Mouse (Mus musculus) megakaryocyte progenitor cell, adult 5-6 weeks (primary cell): ENCODE measurements around the gene Kif24. TPM values are rescaled to one million over a fixed set of nuclear protein-coding genes. Genes with fewer than 3 reads are reported as not detected.

Experiments used
- ATAC-seq: replicated peaks from 2 replicates; pipeline ENCODE4 v1.8.0; 2016; ENCODE audit warnings: mild to moderate bottlenecking, moderate TSS enrichment, inconsistent platforms; ENCODE audit not compliant: poor library complexity
- total RNA-seq, 2 experiments: library from RNA; stranded (forward) in 1 of 2; stranded (reverse) in 1 of 2; fragments of 157-497, 149-512 nt in 1 of 2; fragments of 200-1000 nt in 1 of 2; gene quantifications; 2 replicates each; pipeline versions ENCODE4 v1.2.3 to v1.2.4; 2015 to 2017

The Kif24 gene
- total RNA-seq (2015) = 18.7 and 26.8 TPM in 2 replicates
- total RNA-seq (2017) = 14.3 and 16.2 TPM in 2 replicates

DNA sequence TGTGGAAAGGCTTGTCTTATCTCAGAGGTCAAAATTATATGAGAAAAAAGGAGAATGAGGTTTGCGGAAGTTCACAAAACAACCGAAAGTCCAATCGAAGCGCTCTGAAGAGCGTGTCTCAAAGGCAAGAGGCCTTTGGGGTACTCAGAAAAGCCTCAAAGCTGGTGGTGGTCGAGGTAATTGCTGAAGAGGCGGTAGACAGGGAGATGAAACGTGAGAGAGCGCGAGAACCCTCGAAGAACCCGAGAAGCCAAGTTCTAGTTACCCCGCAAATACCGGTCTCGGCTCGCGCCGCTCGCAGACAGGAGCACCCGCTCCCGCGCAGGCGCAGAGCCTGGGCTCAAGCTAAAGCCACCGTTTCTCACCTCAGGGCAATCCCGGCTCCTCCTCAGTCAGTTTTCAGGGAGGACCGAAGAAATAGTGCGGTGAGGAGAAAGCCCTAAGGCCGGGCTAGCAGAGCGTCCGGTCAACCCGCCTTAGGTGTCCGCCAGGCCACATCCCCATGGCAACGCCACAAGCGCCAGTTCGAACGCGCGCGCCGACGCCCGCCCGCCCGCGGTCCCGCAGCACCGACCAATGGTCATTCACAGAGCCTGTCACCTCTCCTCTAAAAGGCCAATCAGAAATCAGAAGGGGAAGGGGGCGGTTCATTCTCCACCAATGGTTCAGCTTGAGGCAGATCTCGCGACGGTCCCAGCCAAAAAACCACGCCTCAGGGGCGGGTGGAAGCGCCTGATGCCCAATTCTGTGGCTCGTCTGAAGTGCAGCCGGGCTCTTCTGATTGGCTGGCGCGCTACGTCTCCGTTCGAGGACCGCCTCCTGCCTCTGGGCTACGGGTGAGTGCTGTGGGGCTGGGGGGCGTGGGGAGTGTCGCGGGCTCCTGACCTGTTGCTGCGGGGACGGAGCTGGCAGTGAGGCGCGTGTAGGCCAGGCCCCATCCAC lies at the start of gene Kif24, which contains the start of gene Nudt2:
Gene Kif24, minus strand, starts transcription at position 543 of the 942 bp plus-strand sequence.
Gene Nudt2, plus strand, starts transcription at position 807 of the 942 bp plus-strand sequence.
- ATAC-seq = peak; percentile 91

GRCm38 (mm10) chr4:41513714-41514113 lies 49.0 kb upstream of the Kif24 start:
- ATAC-seq = no peak

GRCm38 (mm10) chr4:41513309-41513708 lies 48.6 kb upstream of the Kif24 start:
- no peak for ATAC-seq

- ATAC-seq = no peak
These were observed 43.3 kb upstream of the Kif24 start for GRCm38 (mm10) chr4:41507998-41508397.

DNA sequence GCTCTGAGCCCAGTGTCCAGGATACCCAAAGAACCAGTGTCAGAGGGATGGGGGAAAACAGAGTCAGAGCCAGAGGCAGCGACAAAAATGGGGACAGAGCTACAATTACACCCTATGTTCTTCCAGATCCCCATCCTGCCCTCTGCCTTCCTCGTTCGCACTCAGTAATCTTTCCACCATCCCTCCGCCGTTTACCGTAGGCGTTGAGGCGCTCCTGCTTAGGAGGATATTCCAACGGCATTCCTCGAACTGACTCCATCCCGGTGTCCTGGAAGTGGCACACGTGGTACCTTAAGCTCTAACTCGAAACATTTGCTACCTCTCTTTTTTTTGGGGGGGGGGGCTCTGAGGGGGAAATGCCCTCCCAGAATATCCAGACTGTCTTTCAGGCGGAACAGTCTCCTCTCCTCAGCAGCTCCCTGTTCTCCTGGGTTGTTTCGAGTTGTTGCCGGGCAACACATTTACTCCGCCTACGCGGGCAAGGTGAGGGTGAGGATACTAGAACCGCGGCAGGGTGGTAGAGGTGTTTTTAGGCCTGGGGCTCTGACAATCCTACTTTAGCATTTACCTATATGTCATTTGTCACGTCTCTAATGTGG lies 42.7 kb upstream of the Kif24 start:
- no peak for ATAC-seq

DNA sequence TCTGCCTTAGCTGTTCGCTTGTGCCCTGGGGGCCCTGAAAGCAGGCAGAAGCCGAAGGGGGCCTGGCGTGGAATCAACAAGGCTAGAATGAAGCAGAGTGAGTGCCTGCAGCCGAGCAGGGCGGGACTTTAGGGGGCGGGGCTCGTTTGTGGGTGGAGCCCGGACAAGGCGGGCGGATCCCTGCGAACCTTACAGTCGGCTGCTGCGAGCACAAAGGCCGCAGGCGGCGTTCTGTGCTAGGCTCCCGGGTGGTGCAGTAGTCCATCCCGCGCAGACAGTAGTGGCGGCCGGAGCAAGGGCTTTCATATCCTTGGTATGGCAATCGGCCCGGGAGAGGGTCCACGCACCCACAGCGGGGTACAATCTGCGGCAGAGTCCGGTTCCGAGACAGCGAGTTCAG lies 42.2 kb upstream of the Kif24 start:
- peak; percentile 69 for ATAC-seq

DNA sequence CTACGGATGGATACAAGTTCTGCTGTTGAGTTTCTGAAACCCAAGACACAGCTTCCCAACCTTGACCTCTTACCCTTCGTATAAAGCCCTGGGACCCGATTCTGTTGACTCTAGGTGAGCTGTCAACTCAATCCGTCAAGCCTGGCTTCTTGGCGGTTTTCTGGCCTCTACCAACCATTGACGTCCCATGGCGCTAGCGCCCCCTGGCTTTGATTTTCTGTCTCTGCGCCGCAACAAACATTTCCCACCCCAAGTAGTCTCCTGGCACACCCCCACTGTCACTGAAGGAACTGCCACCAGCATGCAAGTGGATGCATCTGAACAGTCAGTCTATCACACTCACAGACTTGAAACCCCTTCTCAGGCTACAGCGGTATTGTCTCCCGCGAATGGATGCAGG lies 41.5 kb upstream of the Kif24 start:
- ATAC-seq = peak; percentile 40

DNA sequence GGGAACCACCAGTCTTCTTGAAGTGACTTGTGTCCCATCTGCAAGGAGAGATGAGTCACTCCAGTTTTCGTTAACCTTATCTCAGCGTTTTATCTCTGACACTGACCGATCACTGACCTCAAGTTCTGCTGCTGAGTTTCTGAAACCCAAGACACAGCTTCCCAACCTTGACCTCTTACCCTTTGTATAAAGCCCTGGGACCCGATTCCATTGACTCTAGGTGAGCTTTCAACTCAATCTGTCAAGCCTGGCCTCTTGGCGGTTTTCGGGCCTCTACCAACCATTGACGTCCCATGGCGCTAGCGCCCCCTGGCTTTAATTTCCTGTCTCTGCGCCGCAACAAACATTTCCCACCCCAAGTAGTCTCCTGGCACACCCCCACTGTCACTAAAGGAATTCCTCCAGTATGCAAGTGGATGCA lies 40.5 kb upstream of the Kif24 start:
- no peak for ATAC-seq

- ATAC-seq = no peak
These were observed 39.6 kb upstream of the Kif24 start for GRCm38 (mm10) chr4:41504325-41504724.

DNA sequence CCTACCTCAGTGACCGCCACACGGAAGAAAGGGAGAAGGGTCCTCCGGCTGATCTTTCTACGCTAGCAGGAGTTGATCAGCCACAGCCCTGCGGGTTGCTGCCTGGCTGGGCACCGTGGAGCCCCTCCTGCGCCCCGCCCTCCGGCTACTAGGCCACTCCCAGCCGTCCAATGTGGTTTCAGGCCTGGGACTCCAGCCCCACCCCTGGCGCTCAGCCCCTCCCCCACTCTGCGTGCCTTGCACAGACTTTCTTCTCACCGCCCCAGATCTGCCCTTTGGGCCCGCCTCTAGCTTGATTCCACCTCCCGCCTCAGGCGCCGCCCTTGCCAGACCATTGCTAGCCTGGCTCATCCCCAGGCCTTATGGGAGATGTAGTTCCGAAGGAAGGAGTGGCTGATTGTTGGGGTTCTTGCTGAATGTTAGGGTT lies 38.3 kb upstream of the Kif24 start, which contains the start of gene AI464131:
Gene AI464131, minus strand, starts transcription at position 91 of the 427 bp plus-strand sequence.
- peak; percentile 84 for ATAC-seq

DNA sequence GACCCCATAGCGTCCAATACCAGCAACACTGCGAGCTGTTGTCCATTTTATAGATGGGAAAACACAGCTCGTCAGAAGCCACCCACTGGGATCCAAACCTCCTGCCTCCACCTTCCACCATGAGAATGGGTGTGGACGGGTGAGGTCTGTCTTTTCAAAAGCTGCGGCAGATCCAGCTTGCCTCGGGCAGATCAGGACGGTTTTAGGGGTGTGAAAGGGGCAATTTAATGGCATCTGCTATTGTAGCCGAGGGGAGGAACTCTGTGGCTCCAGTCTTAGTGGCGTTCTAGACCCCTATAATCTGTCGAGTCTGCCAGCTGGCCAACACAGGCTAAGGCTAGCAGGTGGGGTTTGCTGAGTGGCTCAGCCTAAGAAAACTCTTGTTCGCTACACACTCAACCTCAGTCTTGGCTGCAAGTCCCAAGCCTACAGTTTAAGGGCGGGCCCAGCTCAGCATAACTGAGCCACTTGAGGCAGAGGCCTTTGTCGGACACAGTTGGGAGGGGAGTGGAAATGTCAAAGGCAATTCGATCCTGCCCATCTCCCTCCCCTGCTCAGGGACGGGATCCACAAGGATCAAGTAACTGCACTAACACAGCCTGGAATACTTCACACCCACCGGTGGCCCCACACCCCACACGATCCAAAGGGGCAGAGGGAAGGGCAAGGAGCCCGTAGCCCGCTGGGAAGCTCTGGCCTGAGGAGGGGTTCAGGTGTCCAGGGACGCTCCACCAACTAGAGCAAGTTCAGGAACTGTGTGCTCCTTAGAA lies 37.7 kb upstream of the Kif24 start:
- ATAC-seq = 0 out of 2 replicates have a peak, but pooled peaks have one; percentile 0

DNA sequence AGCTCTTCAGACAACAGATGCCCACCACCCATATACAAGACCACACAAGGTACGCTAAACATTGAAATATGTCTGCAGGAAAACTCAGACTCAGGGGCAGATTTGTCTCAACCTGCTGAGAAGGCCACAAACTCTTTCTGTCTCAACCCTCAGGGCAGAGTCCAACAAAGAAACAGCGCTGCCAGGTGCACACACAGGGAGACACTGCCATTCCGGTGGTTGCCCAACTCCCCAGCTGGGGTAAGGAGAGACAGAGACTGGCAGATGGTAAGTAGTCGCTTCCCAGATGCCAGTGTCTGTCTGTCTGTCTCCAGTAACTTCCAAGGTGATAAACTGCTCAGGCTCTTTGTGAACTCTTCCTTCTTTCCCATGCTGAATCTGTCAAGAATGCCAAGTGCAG lies 36.1 kb upstream of the Kif24 start:
- ATAC-seq = no peak

DNA sequence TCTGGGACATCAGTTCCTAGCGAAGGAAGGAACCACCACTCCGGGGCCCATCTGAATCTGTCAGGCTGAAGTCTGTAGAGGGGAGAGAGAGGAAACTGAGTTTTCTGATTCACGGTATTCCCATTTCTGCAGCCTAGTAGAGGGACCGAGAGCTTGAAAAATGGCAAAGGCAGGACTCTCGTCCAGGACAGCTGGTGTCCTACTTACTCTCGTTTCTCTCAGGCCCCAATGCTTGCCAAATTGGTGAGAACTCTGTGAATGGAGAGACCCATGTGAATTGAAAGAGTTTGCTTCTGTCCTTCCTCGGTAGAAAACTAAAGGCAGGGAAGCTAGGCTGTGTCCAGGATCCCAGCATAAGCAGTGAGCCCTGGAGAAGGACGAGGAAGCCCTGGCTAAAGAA lies 34.9 kb upstream of the Kif24 start:
- no peak for ATAC-seq

GRCm38 (mm10) chr4:41498921-41499391 lies 34.3 kb upstream of the Kif24 start:
- ATAC-seq = peak; percentile 11; the same call in 1 of the 2 replicates

GRCm38 (mm10) chr4:41497995-41498845 lies 33.5 kb upstream of the Kif24 start:
- ATAC-seq = no peak

DNA sequence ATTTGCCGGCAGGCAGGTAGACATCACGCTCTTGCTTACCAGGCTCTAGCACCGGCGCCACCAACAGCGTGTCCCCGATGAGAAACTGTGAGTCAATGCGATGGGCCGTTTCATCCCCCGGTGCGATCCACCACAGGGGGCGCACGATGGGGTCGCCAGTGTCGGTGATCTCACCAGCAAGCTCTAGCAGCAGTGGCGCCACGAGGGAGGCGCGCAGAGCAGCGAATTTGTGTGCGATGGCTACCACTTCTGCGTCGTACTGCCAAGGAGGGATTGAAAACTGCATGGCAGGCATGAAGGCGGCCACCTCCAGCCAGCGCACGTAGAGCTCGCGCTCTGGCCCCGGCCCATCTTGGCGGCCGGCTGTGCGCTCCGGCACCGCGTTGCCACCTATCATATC lies 32.9 kb upstream of the Kif24 start:
- ATAC-seq = peak; percentile 52

DNA sequence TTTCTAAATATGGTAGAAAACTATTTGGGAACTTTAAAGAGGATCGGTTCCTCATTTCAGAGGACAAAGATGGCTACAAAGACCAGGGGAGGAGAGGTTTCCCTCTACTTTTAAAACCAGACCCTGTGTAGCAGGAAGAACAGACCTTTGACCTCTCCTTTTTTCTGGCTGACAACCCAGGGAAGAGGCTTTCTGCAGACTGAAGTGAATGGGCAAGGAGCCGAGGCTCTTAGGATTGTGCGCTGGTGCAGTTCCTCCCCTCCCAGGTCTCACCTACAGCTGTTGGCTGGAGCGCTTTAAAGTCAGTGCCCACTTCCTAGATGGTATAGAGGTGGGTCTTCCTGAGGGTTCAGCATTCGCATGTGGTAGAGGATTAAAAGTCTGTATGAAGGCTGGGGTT lies 32.4 kb upstream of the Kif24 start:
- no peak for ATAC-seq

GRCm38 (mm10) chr4:41495850-41496249 lies 31.2 kb upstream of the Kif24 start:
- ATAC-seq = no peak

GRCm38 (mm10) chr4:41495076-41495475 lies 30.4 kb upstream of the Kif24 start:
- no peak for ATAC-seq

DNA sequence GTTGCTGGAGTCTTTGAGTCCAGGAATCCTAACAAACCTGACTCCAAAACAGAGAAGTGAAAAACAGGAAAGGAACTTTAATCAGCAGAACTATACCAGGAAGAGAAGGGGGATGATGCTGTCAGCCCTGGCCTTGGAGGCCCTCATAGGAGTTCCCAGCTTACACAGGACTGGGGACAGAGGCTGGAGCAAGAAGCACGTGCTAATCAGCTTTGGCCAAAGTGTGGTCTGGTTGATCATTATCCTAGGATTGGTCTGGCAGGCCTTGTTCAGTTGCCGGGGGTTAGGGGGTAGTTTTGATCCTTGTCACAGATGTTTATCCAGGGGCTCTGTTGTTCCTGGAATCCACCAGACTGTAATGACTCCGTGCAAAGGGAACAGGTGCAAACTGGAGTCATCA lies 29.7 kb upstream of the Kif24 start:
- ATAC-seq = no peak
